Mouse (Mus musculus): Measurements from ENCODE around the gene Elf5. TPM values are rescaled to one million over a fixed set of nuclear protein-coding genes. Genes with fewer than 3 reads are reported as not detected.

Elf5 gene
- total RNA-seq, 2 experiments from 2014 or later = 0.24 to 0.50 TPM

DNA sequence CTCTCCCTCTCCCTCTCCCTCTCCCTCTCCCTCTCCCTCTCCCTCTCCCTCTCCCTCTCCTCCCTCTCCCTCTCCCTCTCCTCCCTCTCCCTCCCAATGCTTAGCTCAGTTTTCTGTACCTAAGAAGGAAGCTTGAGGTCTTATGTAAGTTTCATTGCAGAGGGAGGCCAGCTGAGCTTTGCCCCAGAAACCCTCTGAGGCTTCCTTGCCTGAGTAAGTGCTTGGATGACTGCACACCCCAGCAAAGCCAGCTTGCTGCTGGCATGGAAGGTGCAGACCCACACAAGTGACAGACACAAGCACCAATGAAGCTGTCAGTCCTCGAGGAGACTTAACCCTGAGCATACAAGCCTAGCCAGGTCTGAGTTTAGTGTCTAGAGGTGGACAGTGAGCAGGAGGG is 19.2 kb downstream of the Elf5 start:
- intact Hi-C loops (cut with DNase I) = no loop called here
- no peak for DNase-seq

DNA sequence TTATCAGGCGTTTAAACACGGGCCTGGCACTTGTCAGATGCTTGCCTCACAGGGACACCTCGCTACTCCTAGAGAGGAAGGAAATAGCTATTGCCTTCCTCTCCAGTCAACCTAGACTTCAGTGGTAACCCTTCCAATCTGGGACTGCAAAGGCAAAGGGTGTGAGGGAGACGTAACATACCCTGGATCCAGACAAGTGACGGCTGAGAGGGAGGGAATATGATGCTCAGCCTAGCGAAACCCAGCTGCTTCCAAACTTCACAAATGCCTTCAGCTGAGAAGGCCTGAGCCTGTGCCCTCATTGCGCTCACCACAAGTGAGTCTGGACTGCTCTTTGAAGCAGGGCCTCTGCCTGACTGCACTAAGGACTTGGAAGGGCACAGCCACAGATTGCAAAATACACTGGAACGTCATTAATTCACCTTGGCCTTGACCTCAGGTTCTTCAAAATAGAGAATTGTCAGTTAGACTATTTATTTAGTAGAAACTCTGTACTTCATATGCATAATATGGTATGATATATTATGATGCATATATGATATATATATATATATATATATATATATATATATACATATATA is 21.3 kb downstream of the Elf5 start:
- intact Hi-C loops (cut with DNase I) = no loop called here
- no peak for DNase-seq

DNA sequence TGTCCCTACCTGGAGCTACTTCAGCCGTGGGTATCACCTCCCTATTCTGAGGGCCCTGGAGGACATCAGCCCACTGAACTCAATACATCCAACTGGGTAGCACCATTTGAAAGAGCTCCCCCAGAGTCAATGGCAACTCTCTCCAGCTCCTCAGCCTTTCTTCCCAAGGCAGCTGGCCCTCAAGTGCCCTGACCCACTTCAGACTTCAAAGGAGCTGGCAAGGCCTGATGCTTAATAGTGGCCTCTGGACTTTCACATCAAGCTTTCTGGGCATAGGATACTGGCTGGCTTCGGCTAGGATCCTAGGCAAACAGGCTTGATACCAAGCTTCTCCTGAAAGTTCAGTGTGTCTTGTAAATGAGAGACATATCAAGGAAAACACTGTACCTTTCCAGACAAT is 23.6 kb downstream of the Elf5 start:
- no peak for DNase-seq
- intact Hi-C loops (cut with DNase I) = no loop called here

- intact Hi-C loops (cut with DNase I) = no loop called here
- no peak for DNase-seq
These were observed 25.0 kb downstream of the Elf5 start for GRCm38 (mm10) chr2:103436534-103436933.

DNA sequence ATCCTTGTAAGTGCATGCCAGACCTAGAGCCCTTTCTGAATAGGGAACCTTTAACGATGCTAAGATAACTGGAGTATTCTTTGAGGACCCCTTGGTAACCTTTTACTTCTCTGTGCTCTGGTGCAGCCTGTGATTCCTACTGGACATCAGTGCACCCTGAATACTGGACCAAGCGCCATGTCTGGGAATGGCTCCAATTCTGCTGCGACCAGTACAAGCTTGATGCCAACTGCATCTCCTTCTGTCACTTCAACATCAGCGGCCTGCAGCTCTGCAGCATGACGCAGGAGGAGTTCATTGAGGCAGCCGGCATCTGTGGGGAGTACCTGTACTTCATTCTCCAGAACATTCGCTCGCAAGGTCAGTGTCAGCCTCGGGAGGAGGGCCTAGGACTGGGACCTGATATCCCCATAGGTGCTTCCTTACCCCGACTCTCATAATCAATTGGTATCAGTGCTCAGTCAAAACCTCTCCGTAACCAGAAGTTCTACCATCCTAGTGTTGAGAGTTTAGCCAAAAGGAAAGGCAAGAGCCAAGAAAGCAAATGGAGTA is 27.7 kb downstream of the Elf5 start:
- peak; percentile 54 for DNase-seq
- intact Hi-C loops (cut with DNase I) = no loop called here

- intact Hi-C loops (cut with DNase I) = no loop called here
- DNase-seq = peak; percentile 82
These were observed 28.2 kb downstream of the Elf5 start for GRCm38 (mm10) chr2:103439710-103440109.

- intact Hi-C loops (cut with DNase I) = no loop called here
- peak; percentile 30 for DNase-seq
These were observed 34.3 kb downstream of the Elf5 start for GRCm38 (mm10) chr2:103445776-103446175.

- intact Hi-C loops (cut with DNase I) = no loop called here
- DNase-seq = no peak
These were observed 34.8 kb downstream of the Elf5 start for GRCm38 (mm10) chr2:103446326-103446725.

DNA sequence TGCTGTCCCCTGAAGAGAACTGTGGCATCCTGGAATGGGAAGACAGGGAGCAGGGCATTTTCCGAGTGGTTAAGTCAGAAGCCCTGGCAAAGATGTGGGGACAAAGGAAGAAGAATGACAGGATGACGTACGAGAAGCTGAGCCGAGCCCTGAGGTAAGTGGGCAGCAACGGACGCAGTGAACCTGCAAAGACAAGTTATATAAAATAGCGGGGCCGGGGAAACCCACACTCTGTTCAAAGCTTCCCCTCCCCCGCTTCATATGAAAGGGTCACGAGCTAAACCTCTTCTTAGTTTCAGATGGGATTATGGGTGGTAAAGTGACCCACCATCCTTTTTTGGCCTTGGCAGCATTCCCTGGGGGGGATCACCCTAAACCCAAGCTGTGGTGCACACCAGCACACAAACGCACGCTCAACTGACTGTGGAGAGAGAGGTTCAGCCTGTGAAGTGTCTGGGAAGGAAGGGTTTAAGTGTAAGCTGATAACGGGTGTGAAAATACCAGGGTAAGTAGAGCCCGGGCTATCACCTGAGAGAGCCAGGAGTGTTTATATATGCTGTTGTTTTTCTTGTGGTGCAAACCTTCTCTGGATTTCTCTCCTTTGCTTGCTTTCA is 37.6 kb downstream of the Elf5 start:
- intact Hi-C loops (cut with DNase I) = no loop called here
- DNase-seq = no peak

- intact Hi-C loops (cut with DNase I) = loop anchor here (10.0 kb wide), 1 partner anchor 275 kb away; no protein-coding TSS in a partner anchor
- no peak for DNase-seq
These were observed 38.3 kb downstream of the Elf5 start for GRCm38 (mm10) chr2:103449813-103450212.

- DNase-seq = no peak
- intact Hi-C loops (cut with DNase I) = loop anchor here (10.0 kb wide), 1 partner anchor 275 kb away; no protein-coding TSS in a partner anchor
These were observed 38.8 kb downstream of the Elf5 start for GRCm38 (mm10) chr2:103450267-103450666.

DNA sequence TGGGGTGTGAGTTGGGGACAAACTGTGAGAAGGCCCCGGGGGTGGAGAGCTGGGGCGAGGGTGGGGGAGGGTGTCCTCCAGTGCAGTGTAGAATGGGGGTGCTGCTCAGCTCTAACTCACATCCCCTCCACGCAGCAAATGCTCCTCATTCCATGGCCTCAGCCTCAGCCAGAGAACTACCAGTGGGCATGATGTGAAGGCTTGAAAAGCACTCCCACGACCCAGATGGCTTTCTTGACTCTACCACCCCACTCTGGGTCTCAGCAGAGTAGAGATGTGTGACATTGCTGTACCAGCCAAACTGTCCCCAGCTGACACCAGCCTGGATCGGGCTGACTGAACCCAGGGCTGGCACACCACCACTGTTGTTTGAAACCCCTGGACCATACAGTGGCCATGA is 41.1 kb downstream of the Elf5 start:
- intact Hi-C loops (cut with DNase I) = loop anchor here (10.0 kb wide), 1 partner anchor 272 kb away; no protein-coding TSS in a partner anchor
- no peak for DNase-seq

DNA sequence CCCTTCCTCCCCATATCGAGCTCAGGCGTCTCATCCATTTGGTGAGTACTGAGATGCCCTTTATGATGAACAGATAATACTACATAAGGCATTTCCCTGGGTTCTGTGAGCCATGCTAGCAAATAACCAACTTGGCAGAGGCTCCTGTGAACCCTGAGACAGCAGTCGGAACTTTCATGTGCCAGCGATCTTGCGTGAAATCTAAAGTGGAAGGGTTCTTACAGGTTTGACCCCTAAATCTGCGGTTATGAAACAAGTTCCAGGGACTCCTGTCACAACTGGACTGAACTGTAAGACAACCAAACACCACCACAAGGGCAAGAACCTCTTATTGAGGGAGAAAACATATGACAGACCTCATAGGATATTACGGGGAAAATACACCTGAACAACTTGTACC is 44.3 kb downstream of the Elf5 start:
- intact Hi-C loops (cut with DNase I) = loop anchor here (5.0 to 10.0 kb wide), 2 partner anchors 92 to 269 kb away; no protein-coding TSS in a partner anchor
- no peak for DNase-seq

DNA sequence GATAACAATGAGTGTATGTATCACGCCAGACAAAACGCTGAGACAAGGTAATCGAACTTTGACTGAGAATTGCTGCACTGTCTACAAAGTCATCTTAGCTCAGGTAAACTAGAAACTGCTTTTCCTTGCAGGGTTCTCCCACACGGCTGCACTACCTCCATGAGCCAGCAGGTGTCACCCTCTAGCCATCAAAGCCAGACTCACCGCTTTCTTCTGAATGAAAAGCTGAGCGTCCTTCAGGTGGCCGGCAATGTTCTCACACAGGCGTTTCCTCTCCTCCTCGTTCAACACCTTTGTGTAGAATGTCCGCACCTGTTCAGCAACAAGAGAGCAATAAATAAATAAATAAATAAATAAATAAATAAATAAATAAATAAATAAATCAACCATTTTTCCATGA is 45.2 kb downstream of the Elf5 start:
- peak; percentile 80 for DNase-seq
- intact Hi-C loops (cut with DNase I) = loop anchor here (5.0 to 10.0 kb wide), 2 partner anchors 91 to 268 kb away; no protein-coding TSS in a partner anchor

- intact Hi-C loops (cut with DNase I) = loop anchor here (5.0 to 10.0 kb wide), 2 partner anchors 90 to 268 kb away; no protein-coding TSS in a partner anchor
- DNase-seq = no peak
These were observed 45.6 kb downstream of the Elf5 start for GRCm38 (mm10) chr2:103457048-103457447.

DNA sequence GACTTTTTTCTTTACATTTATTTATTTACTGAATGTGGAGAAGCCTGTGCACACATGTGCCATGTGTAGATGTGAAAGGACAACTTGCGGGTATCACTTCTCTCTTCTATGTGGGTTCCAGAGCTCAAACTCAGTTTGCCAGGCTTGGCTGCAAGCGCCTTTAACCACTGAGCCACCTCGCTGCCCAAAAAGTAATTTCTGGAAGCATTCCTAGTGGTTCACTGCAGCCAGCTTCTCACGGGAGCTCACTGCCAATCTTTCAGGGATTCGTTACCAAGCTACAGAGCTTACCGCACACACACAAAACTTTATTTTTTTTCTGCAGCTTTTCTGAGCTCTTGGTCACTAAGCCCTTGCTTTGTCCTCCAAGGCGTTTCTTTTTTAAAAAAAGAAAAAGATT is 46.1 kb downstream of the Elf5 start:
- DNase-seq = peak; percentile 19
- intact Hi-C loops (cut with DNase I) = loop anchor here (5.0 to 10.0 kb wide), 2 partner anchors 90 to 267 kb away; no protein-coding TSS in a partner anchor

DNA sequence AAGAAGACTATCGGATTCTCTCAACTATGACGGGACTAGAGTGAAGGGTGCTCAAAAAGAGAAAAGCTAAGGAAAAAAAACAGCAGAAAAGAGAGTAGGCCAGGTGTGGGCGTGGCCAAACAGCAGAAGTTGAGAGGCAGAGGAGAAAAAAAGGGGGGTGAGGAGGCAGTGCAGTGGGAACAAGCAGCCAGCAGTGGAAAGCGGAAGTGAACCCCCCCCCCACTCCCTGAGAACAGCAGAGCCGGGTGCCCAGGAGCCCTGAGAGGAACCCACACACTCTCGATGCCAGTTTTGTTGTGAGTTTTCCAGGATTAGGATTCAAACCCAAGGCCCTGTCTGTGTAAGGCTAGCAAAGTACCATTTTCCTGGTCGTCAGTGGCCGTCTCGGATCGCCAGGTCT is 47.6 kb downstream of the Elf5 start:
- intact Hi-C loops (cut with DNase I) = loop anchor here (5.0 to 10.0 kb wide), 2 partner anchors 88 to 266 kb away; no protein-coding TSS in a partner anchor
- no peak for DNase-seq

DNA sequence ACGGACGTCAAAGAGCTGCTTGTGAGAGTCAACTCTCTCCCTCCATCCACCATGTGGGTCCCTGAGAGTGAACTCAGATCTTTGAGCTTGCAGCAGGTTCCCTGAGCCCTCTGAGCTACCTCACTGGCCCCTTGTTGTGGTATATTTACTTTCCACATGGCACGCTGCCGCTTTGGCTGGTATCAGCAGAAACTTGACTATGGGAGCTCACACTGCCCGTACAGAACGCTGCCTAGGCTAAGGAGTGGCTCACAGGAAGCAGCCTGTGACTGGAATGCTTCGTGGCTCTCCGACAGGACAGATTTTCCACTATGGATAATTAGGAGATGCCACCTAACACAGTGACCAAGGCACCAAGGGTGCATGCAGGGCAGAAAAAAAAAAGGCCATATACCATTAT is 49.7 kb downstream of the Elf5 start:
- intact Hi-C loops (cut with DNase I) = loop anchor here (10.0 kb wide), 1 partner anchor 284 kb away; no protein-coding TSS in a partner anchor
- no peak for DNase-seq

- intact Hi-C loops (cut with DNase I) = loop anchor here (10.0 kb wide), 1 partner anchor 283 kb away; no protein-coding TSS in a partner anchor
These were observed 50.3 kb downstream of the Elf5 start for GRCm38 (mm10) chr2:103461743-103462142.

GRCm38 (mm10) chr2:103462746-103463145 is 51.3 kb downstream of the Elf5 start:
- intact Hi-C loops (cut with DNase I) = loop anchor here (10.0 kb wide), 1 partner anchor 282 kb away; no protein-coding TSS in a partner anchor
- no peak for DNase-seq

More at GRCm38 (mm10) chr2:103461743-103462142, 50.3 kb downstream of the Elf5 start:
- DNase-seq = no peak

DNA sequence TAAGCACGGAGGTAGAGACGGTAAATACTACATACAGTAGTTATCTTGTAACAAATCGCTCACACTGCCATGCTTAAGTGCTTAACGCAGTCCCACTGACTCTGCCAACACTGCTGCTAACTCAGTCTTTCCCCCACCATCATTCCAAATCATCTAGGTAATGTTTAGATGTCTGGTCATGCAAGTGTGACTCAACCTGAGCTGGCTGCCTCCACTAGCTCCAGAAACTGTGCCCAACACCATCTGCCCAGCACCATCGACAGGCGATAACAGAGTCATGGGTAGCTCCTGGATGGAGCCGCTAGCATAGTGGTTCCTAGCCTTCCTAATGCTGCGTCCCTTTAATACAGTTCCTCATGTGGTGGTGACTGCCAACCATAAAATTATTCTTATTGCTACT is 53.0 kb downstream of the Elf5 start:
- intact Hi-C loops (cut with DNase I) = loop anchor here (10.0 kb wide), 1 partner anchor 280 kb away; no protein-coding TSS in a partner anchor
- no peak for DNase-seq

Data from left cerebral cortex, postnatal 4 days (tissue).